Mouse (Mus musculus): ENCODE measurements around the gene Ubtd1. TPM values are rescaled to one million over a fixed set of nuclear protein-coding genes. Genes with fewer than 3 reads are reported as not detected.

Gene Ubtd1
- total and polyA plus RNA-seq, 3 experiments: 3.4 to 5.8 (median 3.6) TPM

- no peaks in the 10 kb centered on the region for H3K36me3 ChIP-seq (replicated peaks in 1 of 2; ENCODE audit: control insufficient read depth in 1 of 2, insufficient read depth in 1 of 2, low read length in 1 of 2)
- H3K4me2 ChIP-seq (ENCODE audit: insufficient read depth, low read depth, poor library complexity, severe bottlenecking): no peak overlapping the region
- peak in 1 of 2 experiments; percentile 43; a peak in 2 of 4 replicates for TF ChIP-seq CTCF (conservative IDR thresholded peaks at IDR 0.05 in 1 of 2, IDR thresholded peaks at IDR 0.05 in 1 of 2; ENCODE audit: low read depth in 2 of 2, low read length in 2 of 2)
- no peak for TF ChIP-seq MAZ (IDR thresholded peaks at IDR 0.05; ENCODE audit: low read depth, low read length)
- peak; percentile 24 for TF ChIP-seq RAD21 (IDR thresholded peaks at IDR 0.05; ENCODE audit: low read depth, low read length)
- DNase-seq (ENCODE audit: extremely low read depth): no peak
- H3K79me2 ChIP-seq (replicated peaks; ENCODE audit: control insufficient read depth, extremely low read depth, insufficient read depth, poor library complexity, severe bottlenecking): no peaks in the 10 kb centered on the region
- dilution Hi-C loops (cut with MboI; ENCODE audit: extremely low pct_ligation_motif_present, extremely low pct_unique_long_range_greater_than_20kb, low sequenced_read_pairs) (no loop called here), in situ Hi-C loops (cut with MboI; ENCODE audit: low pct_ligation_motif_present, low pct_unique_long_range_greater_than_20kb, low sequenced_read_pairs) (no loop called here)
- H3K27me3 ChIP-seq (replicated peaks): peaks cover 12% of the 10 kb centered on the region
- H3K4me3 ChIP-seq (replicated peaks in 1 of 3; ENCODE audit: low read depth in 2 of 3, low read length in 2 of 3, poor library complexity in 1 of 3): no peak overlapping the region
- peaks cover 4% of the 10 kb centered on the region for H3K9me3 ChIP-seq (replicated peaks; ENCODE audit: low read length)
- H3K4me1 ChIP-seq (ENCODE audit: control insufficient read depth in 1 of 2, insufficient read depth in 2 of 2): peaks cover 0 to 5% of the 10 kb centered on the region in 2 experiments; a peak in 1 of 4 replicates
- H3K9ac ChIP-seq (ENCODE audit: insufficient read depth, low read depth): no peak overlapping the region
- H3K27ac ChIP-seq (ENCODE audit: insufficient read depth, low read depth): no peak overlapping the region
These were observed 89.7 kb downstream of the Ubtd1 start for GRCm38 (mm10) chr19:42071221-42071620.

- H3K4me1 ChIP-seq (ENCODE audit: control insufficient read depth in 1 of 2, insufficient read depth in 2 of 2): peaks cover 0 to 5% of the 10 kb centered on the region in 2 experiments; a peak in 1 of 4 replicates
- H3K4me3 ChIP-seq (replicated peaks in 1 of 3; ENCODE audit: low read depth in 2 of 3, low read length in 2 of 3, poor library complexity in 1 of 3): no peak overlapping the region
- in situ Hi-C loops (cut with MboI; ENCODE audit: low pct_ligation_motif_present, low pct_unique_long_range_greater_than_20kb, low sequenced_read_pairs) (no loop called here), dilution Hi-C loops (cut with MboI; ENCODE audit: extremely low pct_ligation_motif_present, extremely low pct_unique_long_range_greater_than_20kb, low sequenced_read_pairs) (no loop called here)
- H3K27ac ChIP-seq (ENCODE audit: insufficient read depth, low read depth): no peak overlapping the region
- no peak for TF ChIP-seq JUN (IDR thresholded peaks at IDR 0.05; ENCODE audit: insufficient read depth, low read depth, low read length)
- H3K27me3 ChIP-seq (replicated peaks): peaks cover 11% of the 10 kb centered on the region
- no peak overlapping the region for H3K9ac ChIP-seq (ENCODE audit: insufficient read depth, low read depth)
- H3K9me3 ChIP-seq (replicated peaks; ENCODE audit: low read length): peaks cover 4% of the 10 kb centered on the region
- H3K36me3 ChIP-seq (replicated peaks in 1 of 2; ENCODE audit: control insufficient read depth in 1 of 2, insufficient read depth in 1 of 2, low read length in 1 of 2): no peaks in the 10 kb centered on the region
- H3K79me2 ChIP-seq (replicated peaks; ENCODE audit: control insufficient read depth, extremely low read depth, insufficient read depth, poor library complexity, severe bottlenecking): no peaks in the 10 kb centered on the region
- no peak for DNase-seq (ENCODE audit: extremely low read depth)
- H3K4me2 ChIP-seq (ENCODE audit: insufficient read depth, low read depth, poor library complexity, severe bottlenecking): no peak overlapping the region
These were observed 90.5 kb downstream of the Ubtd1 start for GRCm38 (mm10) chr19:42071886-42072608.

- TF ChIP-seq SMC3 (IDR thresholded peaks at IDR 0.05; ENCODE audit: low read depth, low read length) (peak; percentile 32), MYC (IDR thresholded peaks at IDR 0.05; ENCODE audit: low read depth, low read length) (no peak), RAD21 (IDR thresholded peaks at IDR 0.05; ENCODE audit: low read depth, low read length) (peak; percentile 61), CTCF (conservative IDR thresholded peaks at IDR 0.05 in 1 of 2, IDR thresholded peaks at IDR 0.05 in 1 of 2; ENCODE audit: low read depth in 2 of 2, low read length in 2 of 2) (peak in 1 of 2 experiments; percentile 65; a peak in 2 of 4 replicates), MXI1 (IDR thresholded peaks at IDR 0.05; ENCODE audit: low read depth, low read length) (no peak)
- in situ Hi-C loops (cut with MboI; ENCODE audit: low pct_ligation_motif_present, low pct_unique_long_range_greater_than_20kb, low sequenced_read_pairs) (no loop called here), dilution Hi-C loops (cut with MboI; ENCODE audit: extremely low pct_ligation_motif_present, extremely low pct_unique_long_range_greater_than_20kb, low sequenced_read_pairs) (no loop called here)
- Histone ChIP-seq H3K27me3 (replicated peaks) (peaks cover 11% of the 10 kb centered on the region), H3K9me3 (replicated peaks; ENCODE audit: low read length) (peaks cover 4% of the 10 kb centered on the region), H3K27ac (ENCODE audit: insufficient read depth, low read depth) (no peak overlapping the region), H3K4me2 (ENCODE audit: insufficient read depth, low read depth, poor library complexity, severe bottlenecking) (no peak overlapping the region), H3K36me3 (replicated peaks in 1 of 2; ENCODE audit: control insufficient read depth in 1 of 2, insufficient read depth in 1 of 2, low read length in 1 of 2) (no peaks in the 10 kb centered on the region), H3K4me3 (replicated peaks in 1 of 3; ENCODE audit: low read depth in 2 of 3, low read length in 2 of 3, poor library complexity in 1 of 3) (no peak overlapping the region), H3K4me1 (ENCODE audit: control insufficient read depth in 1 of 2, insufficient read depth in 2 of 2) (peaks cover 0 to 5% of the 10 kb centered on the region in 2 experiments; a peak in 1 of 4 replicates), H3K9ac (ENCODE audit: insufficient read depth, low read depth) (no peak overlapping the region), H3K79me2 (replicated peaks; ENCODE audit: control insufficient read depth, extremely low read depth, insufficient read depth, poor library complexity, severe bottlenecking) (no peaks in the 10 kb centered on the region)
- DNase-seq (ENCODE audit: extremely low read depth): peak; percentile 13
These were observed 91.2 kb downstream of the Ubtd1 start for GRCm38 (mm10) chr19:42072802-42073201.

Measured in CH12.LX (cell line).